Mouse (Mus musculus) layer of hippocampus, adult 8-10 months (tissue): Measurements from ENCODE around the gene Myb. TPM values are rescaled to one million over a fixed set of nuclear protein-coding genes. Genes with fewer than 3 reads are reported as not detected.

Experiments
- DNase-seq, 2 experiments: peaks; one replicate each; pipeline ENCODE4 v3.0.0; 2022; ENCODE audit warnings: low spot score in 2 of 2
- total RNA-seq, 4 experiments: library from RNA; stranded (reverse); gene quantifications; 2 replicates each; pipeline ENCODE4 v1.2.4; 2022

The Myb gene
- total RNA-seq, 4 experiments from 2014 or later, result 0.54 to 0.71 (median 0.63) TPM

- DNase-seq, result no peak
Measured at GRCm38 (mm10) chr10:21128086-21128611, 32.6 kb downstream of the Myb start.

DNA sequence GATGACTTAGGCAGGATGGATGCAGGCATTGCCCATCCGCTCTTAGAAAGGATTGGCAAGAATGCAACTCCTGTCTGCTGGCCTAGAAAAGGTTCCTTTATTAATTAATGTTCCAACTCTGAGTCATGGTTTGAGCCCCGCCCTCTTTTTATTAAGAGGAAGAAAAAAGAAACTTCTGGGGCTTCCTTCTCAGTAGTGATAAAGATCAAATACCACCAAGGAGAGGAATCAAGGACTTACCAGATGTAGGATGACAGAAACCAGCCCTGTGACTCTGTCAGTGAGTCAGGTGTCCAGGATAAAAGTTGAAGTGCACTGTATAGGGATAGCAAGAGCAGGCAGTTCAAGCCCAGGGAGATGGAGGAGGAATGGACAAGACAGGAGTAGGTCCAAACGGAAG is 42.4 kb downstream of the Myb start:
- DNase-seq, result no peak

- no peak for DNase-seq
Measured at GRCm38 (mm10) chr10:21114459-21114858, 46.3 kb downstream of the Myb start.

- DNase-seq, result no peak
Measured at GRCm38 (mm10) chr10:21112689-21113088, 48.1 kb downstream of the Myb start.

DNA sequence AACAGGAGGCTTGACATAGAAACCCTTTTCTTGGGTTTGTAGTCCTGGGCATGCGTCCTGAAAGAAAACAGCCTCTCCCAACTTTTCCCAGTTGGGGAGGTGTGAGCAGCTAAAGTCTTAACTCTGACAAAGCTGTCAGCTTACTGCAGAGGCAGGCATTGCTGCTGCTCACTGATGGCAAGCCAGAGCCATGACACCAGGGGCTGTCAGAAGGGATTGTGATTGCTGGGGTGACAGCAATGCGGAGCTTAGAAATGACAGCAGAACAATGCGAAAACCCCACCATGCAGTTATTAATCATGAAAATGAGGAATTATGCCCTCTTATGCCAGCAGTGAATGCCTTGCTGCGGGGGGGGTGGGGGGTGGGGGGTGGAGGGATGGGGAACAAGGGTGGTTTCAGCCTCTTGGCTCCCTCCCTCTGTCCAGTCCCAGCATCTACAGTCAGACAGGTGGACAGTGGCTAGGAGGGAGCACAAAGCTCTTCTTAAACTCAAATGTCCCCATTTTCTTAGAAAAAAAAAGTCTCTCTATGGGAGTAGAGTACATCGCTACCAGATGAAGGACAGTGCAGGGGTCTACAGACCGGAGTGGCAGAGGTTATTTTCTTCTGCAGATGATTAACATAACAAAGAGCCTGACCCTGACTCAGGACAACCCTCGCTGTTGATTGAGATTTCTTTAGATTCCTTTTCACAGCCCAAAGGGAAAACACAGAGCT is 51.3 kb downstream of the Myb start:
- no peak for DNase-seq

DNA sequence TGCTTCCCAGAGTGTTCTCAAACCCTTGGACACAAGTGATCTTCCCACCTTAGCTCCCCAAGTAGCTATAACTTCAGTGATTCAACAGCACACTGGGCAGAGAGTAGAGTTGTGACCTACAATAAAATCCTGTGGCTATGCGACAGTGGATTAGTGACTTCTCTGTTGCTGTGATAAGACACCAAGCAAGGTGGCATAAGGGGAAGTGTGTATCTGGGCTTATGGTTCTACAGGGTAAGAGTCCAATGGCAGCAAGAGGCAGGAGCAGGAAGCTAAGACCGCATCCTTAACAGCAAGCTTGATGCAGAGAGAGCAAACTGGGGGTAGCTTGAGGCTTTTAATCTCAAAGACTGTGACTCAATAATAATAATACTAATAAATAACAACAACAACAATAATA is 52.0 kb downstream of the Myb start:
- no peak for DNase-seq

DNA sequence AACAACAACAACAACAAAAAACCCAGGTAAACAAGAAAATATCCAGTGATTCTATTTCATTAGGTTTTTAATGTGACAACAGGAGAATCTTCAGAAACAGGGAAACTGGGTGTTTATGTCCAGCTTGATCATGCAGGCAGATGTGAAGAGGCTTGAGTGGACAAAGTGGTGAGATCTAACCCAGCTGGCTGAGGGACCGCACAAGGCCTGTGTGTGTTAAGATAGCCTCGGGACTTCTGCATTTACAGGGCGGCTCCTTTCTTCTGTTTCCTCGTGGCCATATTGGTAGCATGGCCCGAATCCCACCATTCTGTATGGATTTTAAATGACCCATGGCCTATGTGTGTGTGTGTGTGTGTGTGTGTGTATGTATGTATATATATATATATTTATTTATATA is 52.6 kb downstream of the Myb start:
- no peak for DNase-seq

GRCm38 (mm10) chr10:21105206-21105605 is 55.6 kb downstream of the Myb start:
- DNase-seq, result no peak

DNA sequence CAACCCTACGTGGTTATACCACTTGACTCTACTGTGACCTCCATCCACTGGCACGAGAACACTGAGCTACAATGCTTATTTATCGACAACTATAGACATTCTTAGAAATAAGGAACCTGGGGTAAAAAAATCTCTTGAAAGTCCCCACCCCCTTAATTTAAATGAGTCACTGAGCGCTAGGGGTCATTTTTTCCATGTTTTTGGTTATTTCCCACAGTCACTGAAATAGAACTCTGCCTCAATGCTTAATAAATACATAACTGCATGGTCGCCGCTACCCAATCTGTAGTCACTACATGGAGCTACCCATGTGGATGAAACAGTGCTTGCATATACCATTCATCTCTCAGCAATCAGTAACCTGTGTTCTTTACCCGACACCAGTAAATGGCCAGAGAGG is 58.1 kb downstream of the Myb start:
- no peak for DNase-seq

DNA sequence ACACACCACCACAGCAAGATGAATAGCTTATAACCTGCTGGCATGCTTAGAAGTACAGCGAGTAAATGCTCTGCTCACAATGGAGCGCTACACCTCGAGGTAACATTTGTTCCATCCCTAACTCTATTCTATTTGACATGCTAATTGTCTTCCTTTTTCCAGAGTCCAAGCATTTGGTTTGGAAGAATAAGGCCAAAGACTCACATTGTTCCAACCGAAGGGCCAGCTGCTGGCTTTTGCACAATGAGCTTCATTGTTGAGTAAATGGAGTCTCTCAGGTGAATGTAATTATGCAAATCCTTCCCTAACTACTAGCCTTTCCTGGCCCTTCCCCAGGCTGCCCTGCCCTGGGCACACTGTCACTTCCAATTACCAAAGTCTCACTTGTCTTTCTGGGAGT is 58.8 kb downstream of the Myb start:
- DNase-seq, result no peak

- DNase-seq, result no peak
Measured at GRCm38 (mm10) chr10:21100646-21101249, 60.0 kb downstream of the Myb start.

- no peak for DNase-seq
Measured at GRCm38 (mm10) chr10:21099515-21099914, 61.3 kb downstream of the Myb start.

DNA sequence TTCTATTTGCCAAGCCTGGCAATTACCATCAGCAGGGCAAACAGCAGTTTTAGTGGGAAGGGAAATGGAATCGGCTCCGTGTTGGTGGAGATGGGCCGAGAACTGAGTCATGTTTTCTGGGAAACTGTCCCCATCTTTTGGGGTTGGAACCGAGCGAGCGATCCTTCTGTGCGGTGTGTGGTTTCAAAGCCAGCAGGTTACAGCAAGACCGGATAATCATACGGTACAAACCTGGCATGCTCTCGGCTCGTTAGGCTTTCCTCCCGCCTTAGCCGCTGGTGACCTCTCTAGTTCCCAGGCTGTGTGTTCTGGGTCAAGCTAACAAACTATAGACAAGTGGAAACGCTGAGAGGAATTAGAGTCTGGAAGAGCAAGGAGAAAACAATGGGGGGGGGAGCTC is 65.2 kb downstream of the Myb start:
- no peak for DNase-seq

DNA sequence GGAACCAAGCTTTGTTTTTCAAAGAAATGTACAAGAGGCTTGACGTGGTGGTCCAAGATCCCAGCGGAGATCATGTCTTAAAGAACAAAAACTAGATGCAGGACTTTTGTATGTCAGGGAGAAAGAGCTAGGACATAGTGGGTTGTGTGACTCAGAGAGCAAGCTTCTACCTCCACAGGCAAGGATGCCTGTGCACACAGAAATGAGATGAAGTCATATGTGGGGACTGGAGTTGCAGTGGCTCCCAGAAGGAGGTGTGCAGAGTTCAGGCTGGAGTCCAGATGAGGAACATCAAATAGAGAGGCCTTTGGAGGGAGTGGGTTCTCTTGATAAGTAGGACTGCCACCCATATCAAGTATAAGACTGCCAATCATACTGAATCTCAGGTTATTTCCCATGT is 65.9 kb downstream of the Myb start:
- DNase-seq, result no peak

- no peak for DNase-seq
Measured at GRCm38 (mm10) chr10:21093301-21093700, 67.5 kb downstream of the Myb start.

- no peak for DNase-seq
Measured at GRCm38 (mm10) chr10:21092501-21093270, 68.1 kb downstream of the Myb start.

- no peak for DNase-seq
Measured at GRCm38 (mm10) chr10:21090922-21091700, 69.7 kb downstream of the Myb start.

GRCm38 (mm10) chr10:21089541-21089940 is 71.2 kb downstream of the Myb start:
- no peak for DNase-seq

DNA sequence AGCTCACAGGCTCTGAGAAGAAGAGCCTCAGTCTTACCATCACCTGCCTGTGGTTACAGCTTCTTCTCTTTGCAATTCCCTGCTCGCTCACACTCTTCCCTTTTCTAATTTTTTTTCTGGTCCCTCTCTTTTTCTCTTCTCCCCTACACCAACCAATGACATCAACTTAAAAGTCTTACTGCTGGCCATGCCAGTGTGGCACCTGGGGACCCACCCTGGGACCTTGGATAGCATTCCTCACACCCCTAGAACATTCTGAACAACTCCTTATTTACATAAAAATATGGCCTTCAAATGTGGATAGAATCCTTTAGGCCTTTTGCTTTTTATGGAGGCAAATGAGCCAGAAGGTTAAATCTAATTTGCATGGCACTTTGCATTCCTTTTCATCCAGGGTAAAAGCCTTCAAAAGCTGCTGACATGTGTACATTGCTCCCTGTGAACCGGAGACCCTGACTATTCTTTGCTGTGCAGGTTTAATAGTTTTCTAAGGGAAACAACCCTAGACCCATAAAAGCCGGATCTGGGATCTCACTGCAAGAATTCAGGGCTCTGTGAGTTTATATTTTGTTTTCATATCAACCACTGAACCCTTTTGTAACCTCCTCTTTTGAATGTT is 73.1 kb downstream of the Myb start:
- no peak for DNase-seq

DNA sequence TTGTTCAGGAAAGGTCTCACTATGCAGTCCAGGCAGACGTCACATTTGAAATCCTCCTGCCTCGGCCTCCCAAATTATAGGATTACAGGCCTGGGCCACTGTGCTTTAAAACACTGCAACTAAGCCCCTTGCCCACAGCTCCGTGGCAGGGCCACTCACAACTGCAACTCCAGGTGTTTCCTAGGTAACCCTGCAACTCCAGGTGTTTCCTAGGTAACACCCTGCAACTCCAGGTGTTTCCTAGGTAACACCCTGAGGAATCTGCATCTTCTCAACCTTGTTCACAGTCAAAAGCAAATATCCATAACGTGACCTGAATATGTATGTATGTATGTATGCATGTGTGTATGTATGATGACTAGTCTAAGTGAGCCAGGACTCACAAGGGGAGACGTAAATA is 75.7 kb downstream of the Myb start:
- no peak for DNase-seq

- DNase-seq, result no peak
Measured at GRCm38 (mm10) chr10:21083391-21083918, 77.3 kb downstream of the Myb start.
